Mouse (Mus musculus) lung, postnatal 0 days (tissue): Measurements from ENCODE around the gene Armc10.

Experiments
- CTCF ChIP-seq: IDR thresholded peaks from 2 replicates; pipeline ENCODE4 v1.5.1; 2016; ENCODE audit warnings: antibody characterized with exemption, mild to moderate bottlenecking
- EP300 ChIP-seq: IDR thresholded peaks from 2 replicates; pipeline ENCODE4 v1.6.1; 2016; ENCODE audit warnings: antibody characterized with exemption, mild to moderate bottlenecking, control low read depth

- no peak for TF ChIP-seq CTCF
- no peak for TF ChIP-seq EP300
Observed at GRCm38 (mm10) chr5:21650736-21651135, 5.1 kb downstream of the Armc10 start.
